Mouse (Mus musculus) ES-E14 (cell line): ENCODE measurements around the gene Rundc1. TPM values are rescaled to one million over a fixed set of nuclear protein-coding genes. Genes with fewer than 3 reads are reported as not detected.

Source experiments
- DNase-seq: peaks from one replicate; pipeline ENCODE4 v3.0.0-alpha.2; 2013; ENCODE audit warnings: low read depth, low spot score
- H3K27ac ChIP-seq: 2 replicates; pipeline ENCODE4 v1.5.1; 2012; ENCODE audit warnings: low read depth, mild to moderate bottlenecking, low read length, moderate library complexity, mixed read lengths; ENCODE audit not compliant: poor library complexity, insufficient read depth, severe bottlenecking
- H3K36me3 ChIP-seq: 2 replicates; pipeline ENCODE4 v1.6.1; 2012; ENCODE audit warnings: mild to moderate bottlenecking, low read length, moderate library complexity, mixed read lengths; ENCODE audit not compliant: control insufficient read depth, poor library complexity, insufficient read depth, severe bottlenecking
- H3K4me1 ChIP-seq, 2 experiments: fragments of 150-350 bp in 1 of 2; sonication (generic) in 1 of 2; 2 replicates each; pipeline ENCODE4 v1.6.1; 2012; ENCODE audit warnings: low read length in 2 of 2, mild to moderate bottlenecking in 1 of 2, mixed read lengths in 1 of 2; ENCODE audit not compliant: control insufficient read depth in 2 of 2, insufficient read depth in 2 of 2, poor library complexity in 1 of 2
- H3K4me3 ChIP-seq, 2 experiments: fragments of 150-350 bp in 1 of 2; sonication (generic) in 1 of 2; 2 replicates each; pipeline ENCODE4 v1.5.1; 2012; ENCODE audit warnings: low read length in 2 of 2, low read depth in 1 of 2, mild to moderate bottlenecking in 1 of 2, mixed read lengths in 1 of 2; ENCODE audit not compliant: insufficient read depth in 1 of 2, poor library complexity in 1 of 2, severe bottlenecking in 1 of 2
- H3K9ac ChIP-seq: 2 replicates; pipeline ENCODE4 v1.6.1; 2012; ENCODE audit warnings: low read depth, mild to moderate bottlenecking, low read length, mixed read lengths; ENCODE audit not compliant: poor library complexity, insufficient read depth, severe bottlenecking
- H3K9me3 ChIP-seq: fragments of 150-350 bp; sonication (generic); 2 replicates; pipeline ENCODE4 v1.6.1; 2012; ENCODE audit warnings: low read depth, mild to moderate bottlenecking, low read length; ENCODE audit not compliant: control insufficient read depth, insufficient read depth
- CHD2 ChIP-seq: IDR thresholded peaks from 2 replicates; pipeline ENCODE4 v1.6.1; 2014; ENCODE audit warnings: mild to moderate bottlenecking, low read depth, low read length, inconsistent platforms
- HCFC1 ChIP-seq: IDR thresholded peaks from 2 replicates; pipeline ENCODE4 v1.6.1; 2012; ENCODE audit warnings: low read length, inconsistent platforms, borderline replicate concordance; ENCODE audit not compliant: insufficient read depth
- MAFK ChIP-seq: IDR thresholded peaks from 2 replicates; pipeline ENCODE4 v1.6.1; 2014; ENCODE audit warnings: mild to moderate bottlenecking, low read depth, low read length, inconsistent platforms; ENCODE audit not compliant: insufficient read depth
- ZC3H11A ChIP-seq: IDR thresholded peaks from 2 replicates; pipeline ENCODE4 v1.6.1; 2012; ENCODE audit warnings: low read depth, mild to moderate bottlenecking, inconsistent platforms, low read length, borderline replicate concordance
- ZNF384 ChIP-seq: IDR thresholded peaks from 2 replicates; pipeline ENCODE4 v1.6.1; 2012; ENCODE audit warnings: low read depth, low read length, inconsistent platforms
- in situ Hi-C, 2 experiments: fragments of 600-800 bp; cut with MboI; formaldehyde crosslinking; loops; one replicate each; pipeline ENCODE4 v1.15.1; 2025; ENCODE audit warnings: low sequenced_read_pairs in 2 of 2, inconsistent platforms in 1 of 2; ENCODE audit not compliant: unreplicated experiment in 2 of 2
- total RNA-seq: library from RNA; depleted of rRNA; stranded (reverse); fragments of 300-350 nt; gene quantifications from 2 replicates; pipeline ENCODE4 v1.2.3, GENCODE M21; 2012

Gene Rundc1
- total RNA-seq, 1 experiment = 6.9 TPM

GRCm38 (mm10) chr11:101477552-101478211 lies 52.8 kb downstream of the Rundc1 start:
- in situ Hi-C loops = no loop called here
- Histone ChIP-seq H3K9me3 (no peaks in the 10 kb centered on the region), H3K4me1 (peaks cover 17 to 23% of the 10 kb centered on the region in 2 experiments; a peak in 3 of 4 replicates), H3K36me3 (no peaks in the 10 kb centered on the region), H3K27ac (no peak overlapping the region), H3K4me3 (no peak overlapping the region), H3K9ac (no peak overlapping the region)
- no peak for DNase-seq
- no peak for TF ChIP-seq ZC3H11A
- no peak for TF ChIP-seq ZNF384

- peak overlapping the region; percentile 4 for H3K9ac ChIP-seq
Observed at GRCm38 (mm10) chr11:101479171-101479635, 54.3 kb downstream of the Rundc1 start.

GRCm38 (mm10) chr11:101480912-101481311 lies 56.0 kb downstream of the Rundc1 start:
- H3K9ac ChIP-seq = no peak overlapping the region
- TF ChIP-seq ZC3H11A = no peak
- no peak overlapping the region for H3K4me3 ChIP-seq
- H3K36me3 ChIP-seq = no peaks in the 10 kb centered on the region
- H3K9me3 ChIP-seq = no peaks in the 10 kb centered on the region
- no peak for DNase-seq
- peaks cover 18 to 27% of the 10 kb centered on the region in 2 experiments; a peak in 3 of 4 replicates for H3K4me1 ChIP-seq
- no peak overlapping the region for H3K27ac ChIP-seq
- in situ Hi-C loops = no loop called here

More at GRCm38 (mm10) chr11:101479171-101479635, 54.3 kb downstream of the Rundc1 start:
- in situ Hi-C loops = no loop called here
- DNase-seq = peak; percentile 39
- Histone ChIP-seq H3K27ac (no peak overlapping the region; the same call in 1 of the 2 replicates), H3K4me1 (peaks cover 17 to 27% of the 10 kb centered on the region in 2 experiments; a peak in 3 of 4 replicates), H3K9me3 (no peaks in the 10 kb centered on the region), H3K4me3 (peak overlapping the region; percentile 36 to 59), H3K36me3 (no peaks in the 10 kb centered on the region)
- TF ChIP-seq MAFK (peak; percentile 62; the same call in 1 of the 2 replicates), ZC3H11A (no peak), ZNF384 (no peak)

GRCm38 (mm10) chr11:101483804-101484203 lies 58.9 kb downstream of the Rundc1 start:
- DNase-seq = no peak
- Histone ChIP-seq H3K36me3 (peaks cover 15% of the 10 kb centered on the region), H3K4me3 (no peak overlapping the region), H3K9me3 (no peaks in the 10 kb centered on the region), H3K4me1 (peaks cover 9 to 15% of the 10 kb centered on the region in 2 experiments; a peak in 3 of 4 replicates), H3K9ac (no peak overlapping the region), H3K27ac (no peak overlapping the region)
- TF ChIP-seq HCFC1 (no peak), ZC3H11A (no peak), CHD2 (no peak), ZNF384 (peak; percentile 51), MAFK (no peak)
- in situ Hi-C loops = no loop called here

GRCm38 (mm10) chr11:101484245-101484644 lies 59.4 kb downstream of the Rundc1 start:
- no peak overlapping the region for H3K4me3 ChIP-seq
- DNase-seq = no peak
- no peak; the same call in 1 of the 2 replicates for TF ChIP-seq ZNF384
- no peak for TF ChIP-seq HCFC1
- no peak for TF ChIP-seq ZC3H11A
- peaks cover 8 to 11% of the 10 kb centered on the region in 2 experiments; a peak in 3 of 4 replicates for H3K4me1 ChIP-seq
- no peaks in the 10 kb centered on the region for H3K9me3 ChIP-seq
- H3K9ac ChIP-seq = no peak overlapping the region
- in situ Hi-C loops = no loop called here
- H3K36me3 ChIP-seq = peaks cover 15% of the 10 kb centered on the region
- no peak overlapping the region for H3K27ac ChIP-seq
